Mouse (Mus musculus) lung, postnatal 0 days (tissue): Measurements from ENCODE around the gene Smo. TPM values are rescaled to one million over a fixed set of nuclear protein-coding genes. Genes with fewer than 3 reads are reported as not detected.

Experiments
- ATAC-seq: fragments of 200-750 bp; cut with Nextera tagmentation; 2 replicates; pipeline ENCODE4 v1.8.0; 2017; ENCODE audit warnings: moderate library complexity
- DNase-seq: peaks from one replicate; pipeline ENCODE4 v3.0.0-alpha.2; 2016; ENCODE audit warnings: low spot score
- H3K27ac ChIP-seq: fragments of 300-500 bp; sonication (generic); 2 replicates; pipeline ENCODE4 v1.5.1; 2014; ENCODE audit warnings: antibody characterized with exemption, mild to moderate bottlenecking, low read length, mixed read lengths
- H3K27me3 ChIP-seq: fragments of 300-500 bp; sonication (generic); replicated peaks from 2 replicates; pipeline ENCODE4 v1.6.1; 2014; ENCODE audit warnings: low read length, mixed read lengths; ENCODE audit not compliant: insufficient read depth
- H3K36me3 ChIP-seq: fragments of 300-500 bp; sonication (generic); 2 replicates; pipeline ENCODE4 v1.6.1; 2014; ENCODE audit warnings: low read length, mixed read lengths; ENCODE audit not compliant: insufficient read depth
- H3K4me1 ChIP-seq: fragments of 300-500 bp; sonication (generic); 2 replicates; pipeline ENCODE4 v1.6.1; 2014; ENCODE audit warnings: antibody characterized with exemption, low read depth, low read length, mixed read lengths; ENCODE audit not compliant: insufficient read depth
- H3K4me2 ChIP-seq: fragments of 300-500 bp; sonication (generic); replicated peaks from 2 replicates; pipeline ENCODE4 v1.6.1; 2014; ENCODE audit warnings: low read depth, mild to moderate bottlenecking, low read length, moderate library complexity, mixed read lengths
- H3K4me3 ChIP-seq: fragments of 300-500 bp; sonication (generic); 2 replicates; pipeline ENCODE4 v1.5.1; 2014; ENCODE audit warnings: low read depth, low read length
- H3K9ac ChIP-seq: fragments of 300-500 bp; sonication (generic); replicated peaks from 2 replicates; pipeline ENCODE4 v1.6.1; 2014; ENCODE audit warnings: low read depth, mild to moderate bottlenecking
- H3K9me3 ChIP-seq: fragments of 300-500 bp; sonication (generic); 2 replicates; pipeline ENCODE4 v1.6.1; 2016; ENCODE audit warnings: low read length, mixed read lengths
- CTCF ChIP-seq: IDR thresholded peaks from 2 replicates; pipeline ENCODE4 v1.5.1; 2016; ENCODE audit warnings: antibody characterized with exemption, mild to moderate bottlenecking
- EP300 ChIP-seq: IDR thresholded peaks from 2 replicates; pipeline ENCODE4 v1.6.1; 2016; ENCODE audit warnings: antibody characterized with exemption, mild to moderate bottlenecking, control low read depth
- WGBS: fragments of 180-500 bp; shearing (Covaris S2); extraction: QIAGEN DNeasy Blood & Tissue Kit; methylation state at CpG from one replicate; pipeline ENCODE4 v1.1.7; 2014; 5-methylcytosine and 5-hydroxymethylcytosine counted together
- polyA plus RNA-seq: library from polyadenylated mRNA; unstranded; fragments of >200 nt; fragmentation: Nextera tagmentation; extraction: Ambion mirVana; gene quantifications from 2 replicates; pipeline ENCODE4 v1.2.1, GENCODE M21; 2015

The Smo gene
- polyA plus RNA-seq, 1 experiment from 2014 or later = 8.8 TPM

GRCm38 (mm10) chr6:29707902-29708301 lies 27.4 kb upstream of the Smo start:
- Histone ChIP-seq H3K9ac (no peak overlapping the region), H3K4me1 (no peaks in the 10 kb centered on the region), H3K27ac (no peak overlapping the region), H3K27me3 (no peaks in the 10 kb centered on the region), H3K4me3 (no peak overlapping the region), H3K4me2 (no peak overlapping the region), H3K9me3 (no peaks in the 10 kb centered on the region), H3K36me3 (no peaks in the 10 kb centered on the region)
- no peak for TF ChIP-seq EP300
- no peak for TF ChIP-seq CTCF
- 13% methylated on average over 2 of the region's 2 CpGs for WGBS
- DNase-seq (no peak), ATAC-seq (no peak)

- Histone ChIP-seq H3K9ac (no peak overlapping the region), H3K36me3 (no peaks in the 10 kb centered on the region), H3K4me1 (no peaks in the 10 kb centered on the region), H3K27ac (no peak overlapping the region), H3K9me3 (no peaks in the 10 kb centered on the region), H3K4me2 (no peak overlapping the region), H3K27me3 (no peaks in the 10 kb centered on the region), H3K4me3 (no peak overlapping the region)
- ATAC-seq (no peak), DNase-seq (no peak)
- TF ChIP-seq EP300 (no peak), CTCF (no peak)
- 58% methylated on average over 3 of the region's 3 CpGs for WGBS
These were observed 24.0 kb upstream of the Smo start for GRCm38 (mm10) chr6:29711318-29711717.

GRCm38 (mm10) chr6:29712011-29712584 lies 23.2 kb upstream of the Smo start:
- Histone ChIP-seq H3K9ac (no peak overlapping the region), H3K4me2 (no peak overlapping the region), H3K4me3 (no peak overlapping the region), H3K9me3 (no peaks in the 10 kb centered on the region), H3K36me3 (no peaks in the 10 kb centered on the region), H3K4me1 (no peaks in the 10 kb centered on the region), H3K27ac (no peak overlapping the region), H3K27me3 (no peaks in the 10 kb centered on the region)
- WGBS = 30% methylated on average over 3 of the region's 3 CpGs
- ATAC-seq (0 out of 2 replicates have a peak, but pooled peaks have one; percentile 32), DNase-seq (peak; percentile 86)
- TF ChIP-seq CTCF (peak; percentile 91), EP300 (no peak)

- ATAC-seq = no peak
These were observed 18.5 kb upstream of the Smo start for GRCm38 (mm10) chr6:29716624-29717365.

GRCm38 (mm10) chr6:29717541-29717940 lies 17.8 kb upstream of the Smo start:
- WGBS = 56% methylated on average over 10 of the region's 10 CpGs
- DNase-seq = no peak
- no peak overlapping the region for H3K27ac ChIP-seq
- no peaks in the 10 kb centered on the region for H3K36me3 ChIP-seq
- ATAC-seq = no peak
- 0 out of 2 replicates have a peak overlapping the region, but pooled peaks have one; percentile 19 for H3K4me2 ChIP-seq
- H3K4me1 ChIP-seq = no peaks in the 10 kb centered on the region; the same call in 1 of the 2 replicates
- no peaks in the 10 kb centered on the region for H3K9me3 ChIP-seq
- no peak overlapping the region for H3K4me3 ChIP-seq
- TF ChIP-seq EP300 = no peak
- no peak for TF ChIP-seq CTCF
- H3K9ac ChIP-seq = no peak overlapping the region
- H3K27me3 ChIP-seq = peaks cover 3% of the 10 kb centered on the region; the same call in 1 of the 2 replicates

More at GRCm38 (mm10) chr6:29716624-29717365, 18.5 kb upstream of the Smo start:
- no peak for TF ChIP-seq CTCF
- TF ChIP-seq EP300 = no peak
- H3K9me3 ChIP-seq = no peaks in the 10 kb centered on the region
- DNase-seq = no peak
- no peak overlapping the region for H3K4me3 ChIP-seq
- peaks cover 3% of the 10 kb centered on the region; the same call in 1 of the 2 replicates for H3K27me3 ChIP-seq
- 51% methylated on average over 10 of the region's 10 CpGs for WGBS
- no peak overlapping the region for H3K27ac ChIP-seq
- no peaks in the 10 kb centered on the region; the same call in 1 of the 2 replicates for H3K4me1 ChIP-seq
- no peaks in the 10 kb centered on the region for H3K36me3 ChIP-seq
- H3K4me2 ChIP-seq = no peak overlapping the region
- no peak overlapping the region for H3K9ac ChIP-seq

GRCm38 (mm10) chr6:29717952-29718521 lies 17.3 kb upstream of the Smo start:
- H3K9ac ChIP-seq = no peak overlapping the region
- no peak overlapping the region for H3K27ac ChIP-seq
- H3K36me3 ChIP-seq = no peaks in the 10 kb centered on the region
- WGBS = 20% methylated on average over 14 of the region's 14 CpGs
- H3K9me3 ChIP-seq = no peaks in the 10 kb centered on the region
- H3K27me3 ChIP-seq = peaks cover 3% of the 10 kb centered on the region; the same call in 1 of the 2 replicates
- no peak overlapping the region for H3K4me3 ChIP-seq
- 0 out of 2 replicates have a peak overlapping the region, but pooled peaks have one; percentile 19 for H3K4me2 ChIP-seq
- DNase-seq (no peak), ATAC-seq (no peak)
- H3K4me1 ChIP-seq = no peaks in the 10 kb centered on the region; the same call in 1 of the 2 replicates
- TF ChIP-seq EP300 = no peak
- no peak for TF ChIP-seq CTCF
